Mouse (Mus musculus) natural killer cell, adult 2 months (primary cell): ENCODE results near the gene Tes3-ps.

Experiments
- DNase-seq, 2 experiments: peaks; one replicate each; pipeline ENCODE4 v3.0.0; 2022; ENCODE audit warnings: low spot score in 2 of 2

The Tes3-ps gene

DNA sequence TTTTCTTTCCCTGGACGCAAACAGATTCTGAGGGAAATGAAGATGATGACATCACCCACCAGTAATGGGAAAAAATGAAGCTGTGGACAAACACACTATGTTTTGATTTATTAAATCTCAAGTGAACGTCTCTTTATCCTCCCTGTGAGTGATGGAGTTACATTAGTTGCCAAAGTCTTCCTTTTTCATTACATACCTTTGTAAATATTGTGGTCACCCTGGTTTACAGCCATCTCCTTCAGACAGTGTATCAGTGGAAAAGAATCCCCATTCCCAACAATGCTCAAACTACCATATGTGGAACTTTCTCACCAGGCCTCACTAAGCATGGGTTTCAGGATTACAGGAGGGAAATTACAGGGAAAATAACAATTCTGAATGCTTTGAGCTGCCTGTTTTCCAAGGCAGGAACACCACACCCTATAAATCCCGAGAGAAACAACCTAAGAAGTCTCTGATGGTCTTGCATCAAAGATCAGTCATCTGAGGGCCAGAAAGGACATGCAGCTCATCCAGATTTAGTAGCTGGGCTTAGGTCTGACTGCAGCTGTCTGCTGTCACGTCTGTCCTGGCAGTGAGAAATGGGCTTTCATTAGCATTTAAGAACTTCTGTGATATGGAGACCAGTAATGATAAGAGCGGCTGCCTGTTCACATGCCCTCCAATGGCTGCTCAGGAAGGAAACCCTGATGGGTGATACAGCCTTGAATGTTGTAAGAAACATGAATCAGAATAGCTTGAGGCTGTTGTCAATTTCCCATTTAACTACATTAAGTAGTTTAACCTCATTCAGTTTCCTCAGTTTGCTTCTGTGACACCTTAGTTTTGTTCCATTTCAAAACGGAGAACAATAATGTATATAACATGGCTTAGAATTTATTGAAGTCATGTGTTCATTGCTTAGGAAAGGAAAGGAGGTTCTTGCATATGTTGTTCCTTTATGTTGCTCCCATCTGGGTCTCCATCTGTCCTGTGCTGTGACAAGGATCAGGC, at the start of gene Tes3-ps:
TSS of gene Tes3-ps (plus strand) at position 943 of the 993 bp plus-strand sequence.
- DNase-seq, result no peak

DNA sequence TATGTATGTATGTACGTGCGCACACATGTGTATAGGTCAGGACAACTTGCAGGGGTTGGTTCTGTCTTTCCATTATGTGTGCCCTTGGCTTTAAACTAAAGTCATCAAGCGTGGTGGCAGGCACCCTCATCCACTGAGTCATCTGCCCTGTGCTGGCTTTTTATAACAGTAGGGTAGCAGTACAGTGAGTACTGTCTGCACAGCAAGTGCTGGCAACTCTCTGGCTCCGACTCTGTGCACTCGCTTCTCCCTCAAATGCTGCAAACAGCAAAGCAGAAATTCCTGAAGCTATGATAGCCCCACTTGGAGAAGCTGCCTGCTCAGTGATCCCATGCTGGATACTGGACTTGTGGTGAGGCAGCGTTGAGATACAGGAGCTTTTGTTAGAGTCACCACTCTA, 48.7 kb upstream of the Tes3-ps start:
- no peak for DNase-seq

DNA sequence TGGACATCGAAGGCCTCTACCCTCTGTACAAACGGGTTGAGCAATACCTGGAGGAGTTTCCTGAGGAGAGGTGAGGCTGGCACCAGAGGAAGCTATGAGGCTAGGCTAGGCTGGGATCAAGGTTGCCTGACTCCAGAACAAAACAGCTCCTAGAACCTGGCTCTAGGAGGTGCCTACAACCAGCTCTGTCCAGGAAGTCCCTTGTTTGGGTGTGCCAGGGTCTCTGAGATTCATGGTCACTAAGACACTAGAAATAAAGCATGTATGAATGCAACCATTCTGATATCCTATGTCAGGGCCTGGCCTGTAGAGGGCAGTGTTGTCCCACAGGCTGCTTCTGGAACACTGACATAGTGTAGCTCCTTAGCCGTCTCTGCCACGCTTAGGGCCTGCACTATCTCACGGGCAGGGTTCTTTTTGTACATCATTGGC, 43.8 kb upstream of the Tes3-ps start:
- DNase-seq, result peak; percentile 28 to 58

DNA sequence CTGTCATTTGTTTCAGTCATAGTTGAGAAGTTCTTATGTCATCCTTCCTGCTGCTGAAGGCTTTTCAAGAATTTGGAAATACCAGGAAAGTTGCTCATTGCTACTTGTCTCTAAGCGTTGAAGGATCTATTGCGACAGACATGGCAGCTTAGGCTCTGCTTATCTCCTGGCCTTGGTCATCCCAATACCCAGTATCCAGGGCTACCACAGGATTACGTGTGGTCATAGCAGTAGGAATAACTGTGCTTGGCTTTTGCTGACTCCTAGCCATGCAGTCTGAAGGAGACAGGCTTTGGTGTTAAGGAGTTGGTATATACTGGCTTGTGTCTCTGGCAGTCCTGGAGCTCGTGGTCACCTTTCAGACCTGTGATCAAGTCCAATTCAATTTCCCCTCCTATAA, 32.8 kb upstream of the Tes3-ps start:
- DNase-seq, result no peak

DNA sequence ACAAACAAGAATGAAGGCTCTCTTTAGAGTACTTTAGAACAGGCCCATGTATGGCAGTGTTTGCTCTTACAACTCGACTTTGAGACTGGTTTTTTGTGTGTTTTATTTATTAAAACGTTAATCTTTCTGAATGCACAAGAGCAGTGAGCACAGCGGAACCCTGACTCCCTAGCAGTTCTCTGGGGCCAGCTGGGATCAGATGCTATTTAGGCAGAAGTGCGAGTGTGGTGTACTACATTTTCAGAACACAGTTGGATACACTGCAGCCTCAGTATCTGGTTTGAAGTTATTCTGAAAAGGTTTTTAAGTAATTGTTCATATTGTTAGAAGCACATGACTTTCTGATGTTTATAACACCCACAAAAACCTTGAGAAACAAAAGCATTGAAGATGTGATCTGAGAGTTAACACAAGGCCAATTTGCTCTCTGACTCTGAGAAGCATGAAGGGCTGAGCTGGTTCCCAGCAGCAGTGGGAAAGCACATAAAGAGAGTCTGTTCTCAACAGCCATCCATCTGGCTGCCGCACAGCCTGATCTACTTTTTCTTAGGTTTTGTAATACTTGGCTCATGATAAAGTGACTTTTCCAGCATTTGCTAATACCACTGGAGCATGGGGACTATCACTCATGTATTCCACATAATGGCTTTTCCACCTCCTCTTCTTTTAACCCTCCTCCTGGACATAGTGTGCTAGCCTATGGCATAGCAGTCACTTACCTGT, 32.3 kb upstream of the Tes3-ps start:
- no peak for DNase-seq

DNA sequence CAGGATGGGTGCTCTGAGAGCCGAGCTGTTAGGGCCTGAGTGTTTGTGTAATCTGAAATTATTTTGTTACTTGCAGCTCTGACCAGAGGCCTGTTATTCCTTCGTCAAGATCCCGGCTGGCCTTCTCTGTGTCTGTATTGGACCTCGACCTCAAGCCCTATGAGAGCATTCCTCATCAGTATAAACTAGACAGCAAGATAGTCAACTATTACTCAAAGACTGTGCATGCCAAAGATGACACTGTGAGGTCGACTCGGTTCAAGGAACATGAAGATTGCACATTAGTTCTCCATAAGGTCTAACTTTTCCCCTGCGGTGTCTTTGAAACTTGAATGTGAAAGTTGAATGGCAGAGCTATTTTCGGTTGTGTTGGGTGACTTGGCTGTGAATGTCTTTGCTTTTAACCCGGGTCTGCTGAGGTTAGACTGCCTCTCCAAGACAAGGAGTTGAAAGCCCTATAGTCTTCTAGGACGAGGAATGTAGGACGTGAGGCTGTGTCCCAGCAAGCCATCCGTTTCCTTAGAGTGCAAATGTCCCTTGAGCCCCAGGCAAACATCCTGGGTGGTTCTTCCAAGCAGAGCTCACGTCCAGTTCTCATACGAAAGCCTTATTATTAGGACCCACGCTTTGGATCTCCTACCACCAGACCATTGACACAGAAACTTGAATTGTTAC, 31.5 kb upstream of the Tes3-ps start:
- no peak for DNase-seq

DNA sequence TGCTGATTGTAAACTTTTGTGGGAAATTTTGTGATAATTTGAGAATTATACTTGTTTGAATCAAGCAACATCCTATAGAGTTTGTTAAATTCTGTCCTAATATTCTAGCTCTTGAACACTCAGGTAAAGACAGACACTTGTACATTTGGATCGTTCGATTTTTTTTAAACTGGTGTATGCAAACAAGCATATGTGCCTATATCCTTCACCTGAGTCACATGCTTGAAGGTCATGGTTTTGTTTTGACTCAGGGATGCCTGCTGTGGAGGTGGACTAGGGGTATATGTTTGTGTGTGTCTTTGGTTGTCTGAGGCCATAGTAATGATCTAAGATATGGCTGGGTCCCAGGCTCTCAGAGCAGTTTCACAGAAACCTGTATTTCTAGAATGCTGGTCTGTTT, 30.2 kb upstream of the Tes3-ps start:
- no peak for DNase-seq

DNA sequence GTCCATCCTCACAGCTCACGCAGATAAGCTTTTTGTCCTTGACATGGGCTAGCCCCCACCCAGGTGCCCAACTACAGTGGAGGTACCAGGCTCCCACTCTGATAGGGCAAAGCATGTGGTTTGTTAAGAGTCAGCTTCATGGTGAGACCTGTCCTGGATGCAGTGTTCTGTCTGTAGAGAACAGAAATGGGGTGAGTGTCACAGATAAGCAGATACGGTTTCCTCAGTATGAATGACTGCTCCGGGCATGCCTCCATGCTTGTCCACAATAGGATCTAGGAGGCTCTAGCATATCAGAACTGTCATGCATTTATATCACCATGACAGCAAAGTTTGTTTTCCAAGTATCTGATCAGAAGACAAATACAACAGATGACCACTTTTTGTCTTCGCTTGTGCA, 27.2 kb upstream of the Tes3-ps start:
- no peak for DNase-seq

DNA sequence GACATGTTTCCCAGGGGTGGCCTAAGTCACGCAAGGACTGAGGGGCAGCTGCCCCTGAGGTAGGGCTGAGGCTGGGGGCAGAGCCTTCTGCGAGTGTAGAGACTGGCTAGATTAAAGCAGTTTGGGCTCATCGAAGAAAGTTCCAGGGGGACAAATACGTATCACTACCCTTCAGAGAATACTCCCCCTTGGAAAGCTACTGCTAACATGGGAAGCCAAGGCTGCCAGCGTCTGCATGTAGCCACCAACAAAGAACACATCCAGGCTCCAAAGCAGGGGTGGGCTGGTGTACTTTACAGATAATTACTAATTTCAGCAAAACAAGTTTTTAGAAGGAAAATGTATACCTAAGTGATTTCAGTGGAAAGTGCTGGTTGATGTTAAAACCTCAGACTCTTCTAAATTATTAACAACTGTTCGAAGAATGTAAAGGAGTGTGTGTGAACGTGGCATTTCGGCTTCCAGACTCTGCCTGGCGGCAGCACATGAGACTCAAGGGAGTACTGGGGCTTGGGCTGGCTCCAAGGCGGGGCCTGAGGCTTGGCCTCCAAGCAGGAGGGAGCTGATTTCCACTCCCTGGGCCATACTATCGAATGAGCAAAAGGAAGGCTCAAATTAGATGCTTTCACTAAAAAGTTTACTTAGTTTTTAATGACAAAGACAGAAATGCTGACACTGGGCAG, 26.6 kb upstream of the Tes3-ps start:
- DNase-seq, result no peak

DNA sequence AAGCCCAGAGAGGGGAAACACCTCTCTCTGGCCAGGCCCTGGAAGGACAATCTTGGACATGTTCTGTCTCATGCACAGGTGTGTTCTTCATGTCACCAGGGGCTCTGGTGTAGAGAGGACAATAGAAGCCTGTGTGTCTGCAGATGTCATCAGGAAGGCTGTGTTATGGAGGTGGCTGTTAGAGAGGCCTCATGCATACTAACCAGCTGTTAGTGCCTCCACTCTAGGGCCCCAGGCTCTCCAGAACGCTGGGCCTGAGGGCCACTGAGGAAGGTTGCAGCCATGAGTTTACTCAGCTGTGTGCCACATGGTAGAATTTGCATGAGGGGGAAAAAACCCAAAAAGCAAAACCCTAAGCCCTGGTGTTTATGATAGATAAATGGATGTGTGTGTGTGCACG, 25.5 kb upstream of the Tes3-ps start:
- DNase-seq, result no peak

DNA sequence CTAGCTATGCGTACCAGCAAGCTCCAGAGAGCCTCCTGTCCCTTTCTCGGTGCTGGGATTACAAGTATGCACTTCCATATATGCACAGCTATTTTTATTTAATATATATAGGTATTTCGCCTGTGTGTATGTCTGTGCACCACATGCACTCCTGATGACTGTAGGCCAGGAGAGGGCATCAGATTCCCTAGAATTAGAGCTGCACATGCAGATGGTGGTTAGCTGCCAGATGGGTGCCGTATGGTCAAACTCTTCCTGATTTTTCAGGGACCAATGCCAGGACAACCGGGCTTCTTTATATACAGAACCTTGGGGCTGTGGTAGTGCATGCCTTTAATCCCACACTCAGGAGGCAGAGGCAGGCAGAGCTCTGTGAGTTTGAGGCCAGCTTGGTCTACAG, 24.1 kb upstream of the Tes3-ps start:
- DNase-seq, result no peak

DNA sequence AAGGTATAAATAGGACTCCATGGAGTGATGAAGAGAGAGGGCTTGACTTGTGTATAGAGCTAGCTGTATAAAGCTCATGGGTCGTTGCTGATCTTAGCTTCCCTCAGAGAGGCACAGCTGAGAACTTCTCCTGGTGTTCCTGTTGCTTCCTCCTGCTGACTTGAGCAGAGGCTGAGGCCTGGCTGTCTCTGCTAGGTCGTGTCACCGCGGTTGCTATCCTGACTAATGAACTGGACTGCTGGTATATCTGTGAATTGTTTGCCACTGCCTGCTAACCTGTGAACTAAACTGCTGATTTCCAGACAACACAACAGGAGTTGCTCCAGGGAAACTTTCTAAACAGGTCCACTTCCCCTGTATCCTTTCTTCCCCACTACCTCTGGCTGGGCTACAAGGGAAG, 22.8 kb upstream of the Tes3-ps start:
- DNase-seq, result no peak

DNA sequence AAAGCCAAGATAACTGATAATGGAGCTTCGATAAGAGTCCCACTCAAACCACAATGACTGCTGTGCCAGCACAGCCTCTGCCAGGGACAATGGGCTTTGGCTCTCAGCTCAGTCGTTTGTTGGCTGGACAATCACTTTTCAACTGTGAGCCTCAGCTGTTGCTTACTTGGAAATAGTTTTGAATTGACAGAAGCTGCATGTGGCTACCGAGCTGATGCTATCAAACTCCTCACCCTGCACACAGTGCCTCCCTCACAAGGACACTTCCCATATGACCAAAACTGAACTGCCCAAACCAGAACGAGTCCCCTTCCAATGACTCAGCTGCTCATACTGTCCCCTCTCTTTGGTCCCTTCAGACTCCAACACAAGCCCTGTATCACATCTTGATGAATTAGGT, 22.3 kb upstream of the Tes3-ps start:
- DNase-seq, result no peak

DNA sequence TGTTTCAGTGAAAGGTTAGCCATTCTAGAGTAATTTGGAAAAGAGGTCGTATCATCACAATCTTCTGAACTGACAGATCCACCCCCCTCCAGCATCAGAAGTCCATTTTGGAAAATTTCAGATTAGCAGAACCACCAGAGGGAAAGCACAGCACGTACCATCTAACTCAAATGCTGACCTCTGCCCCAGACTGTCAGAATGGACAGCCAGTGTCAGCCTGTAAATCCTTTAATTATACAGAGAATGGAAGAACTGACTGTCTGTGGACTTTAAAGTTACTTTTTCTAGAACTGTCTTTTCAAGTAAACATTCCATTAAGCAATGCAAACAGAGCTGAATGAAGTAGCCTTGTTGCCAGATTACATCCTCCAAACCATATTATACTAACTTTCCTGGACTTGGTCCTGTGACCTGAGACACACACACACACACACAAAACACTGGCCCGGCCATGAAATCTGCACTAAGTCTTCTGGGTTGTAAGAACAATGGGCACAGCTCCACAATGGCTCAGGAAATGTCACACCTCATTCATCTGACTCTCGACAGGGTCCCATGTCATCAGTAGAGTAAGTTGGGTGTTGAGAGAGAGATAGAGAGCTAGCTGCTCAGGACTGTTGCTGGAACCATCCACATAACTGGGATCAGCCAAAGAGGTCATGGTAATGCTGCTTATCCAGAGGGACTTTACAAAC, 21.0 kb upstream of the Tes3-ps start:
- DNase-seq, result no peak

DNA sequence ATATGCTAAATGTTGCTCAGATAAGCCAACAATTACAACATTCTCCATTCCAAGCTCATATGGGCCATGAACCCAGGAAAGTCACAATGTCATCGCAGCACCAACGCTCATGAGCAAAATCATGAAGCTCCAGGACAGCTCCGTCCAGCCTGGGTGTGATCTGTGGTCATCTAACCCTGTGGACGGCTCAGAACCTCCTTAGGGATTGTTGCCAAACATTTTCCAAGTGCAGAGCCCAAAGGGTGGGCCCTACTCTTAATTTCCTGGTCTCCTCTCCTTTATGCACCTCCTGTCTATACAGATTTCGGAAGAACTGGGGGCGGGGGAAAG, 20.5 kb upstream of the Tes3-ps start:
- DNase-seq, result no peak

DNA sequence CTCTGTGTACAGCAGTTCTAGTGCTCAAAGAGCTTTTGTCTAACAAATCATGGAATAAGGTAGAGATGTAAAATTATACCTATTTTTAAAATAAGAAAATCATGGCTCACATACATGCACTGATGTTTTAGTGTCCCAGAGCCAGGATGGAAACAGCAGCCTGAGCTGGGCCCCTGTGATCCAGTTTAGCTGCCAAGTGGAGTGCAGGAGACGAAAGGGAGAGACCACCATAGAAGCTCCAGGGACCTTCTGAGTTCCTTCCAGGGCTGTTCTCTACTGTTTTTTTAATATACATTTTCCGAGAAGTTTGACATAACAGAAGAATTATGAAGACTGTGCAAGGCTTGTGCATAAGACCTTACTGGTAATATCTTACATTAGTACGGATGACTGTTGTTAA, 15.2 kb upstream of the Tes3-ps start:
- no peak for DNase-seq

DNA sequence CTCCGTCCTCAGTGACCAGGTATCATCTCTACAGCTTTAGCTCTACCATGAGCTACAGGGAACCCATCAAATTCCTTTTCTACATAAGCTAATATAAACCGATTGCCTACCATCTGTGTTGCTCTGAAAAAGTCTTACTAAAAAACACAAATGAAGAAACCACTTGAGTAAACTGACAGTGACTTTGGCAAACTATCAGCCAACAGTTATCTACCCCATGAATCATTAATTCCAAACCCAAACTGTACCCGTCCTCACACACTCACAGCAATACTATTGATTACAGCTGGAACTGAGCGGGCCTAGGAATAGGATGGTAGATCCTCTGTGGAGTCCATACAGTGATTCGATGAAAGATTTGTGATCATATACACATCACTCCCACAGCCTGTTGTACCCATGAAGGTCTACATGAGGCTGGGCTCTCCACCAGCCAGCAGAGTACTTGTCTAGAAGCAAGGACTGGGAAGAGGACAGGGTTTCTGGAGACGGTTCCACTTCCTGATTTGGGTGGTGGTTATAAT, 14.2 kb upstream of the Tes3-ps start:
- DNase-seq, result no peak

DNA sequence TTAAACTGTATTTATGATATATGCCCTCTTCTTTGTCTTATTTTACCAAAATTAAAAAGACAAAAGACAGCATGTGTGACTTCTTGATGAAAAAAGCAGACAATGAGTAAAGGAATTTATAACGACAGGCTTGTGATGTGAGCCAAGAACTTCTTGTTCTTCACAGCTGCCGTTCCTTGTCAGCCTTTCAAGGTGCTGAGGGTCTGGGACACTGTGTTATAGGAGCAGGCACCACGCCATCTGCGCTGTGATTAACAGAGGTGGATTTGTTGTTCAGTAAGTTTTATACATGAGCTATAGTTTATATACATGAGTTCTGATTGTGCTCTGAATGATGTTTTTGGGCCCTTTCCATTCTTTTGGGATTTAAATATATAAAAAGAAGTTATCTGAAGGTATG, 13.7 kb upstream of the Tes3-ps start:
- no peak for DNase-seq

DNA sequence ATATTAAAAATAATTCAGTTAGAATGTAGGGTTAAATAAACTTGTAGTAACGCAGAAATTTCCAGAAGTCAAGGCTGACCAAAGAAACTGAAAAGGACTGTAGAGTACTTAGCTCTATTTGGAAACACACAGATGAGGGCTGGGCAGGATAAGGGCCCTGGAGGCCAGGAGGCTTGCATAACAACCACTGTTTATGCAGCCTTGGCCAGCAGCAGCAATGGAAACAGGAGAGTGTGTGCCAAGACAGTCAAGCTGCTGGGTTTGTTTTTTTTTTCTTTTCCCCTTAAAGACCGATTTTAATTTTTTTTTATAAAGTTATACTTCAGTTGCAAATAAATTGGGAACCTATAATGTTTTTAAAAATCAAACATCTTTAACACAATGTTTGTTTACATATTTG, 13.1 kb upstream of the Tes3-ps start:
- no peak for DNase-seq

DNA sequence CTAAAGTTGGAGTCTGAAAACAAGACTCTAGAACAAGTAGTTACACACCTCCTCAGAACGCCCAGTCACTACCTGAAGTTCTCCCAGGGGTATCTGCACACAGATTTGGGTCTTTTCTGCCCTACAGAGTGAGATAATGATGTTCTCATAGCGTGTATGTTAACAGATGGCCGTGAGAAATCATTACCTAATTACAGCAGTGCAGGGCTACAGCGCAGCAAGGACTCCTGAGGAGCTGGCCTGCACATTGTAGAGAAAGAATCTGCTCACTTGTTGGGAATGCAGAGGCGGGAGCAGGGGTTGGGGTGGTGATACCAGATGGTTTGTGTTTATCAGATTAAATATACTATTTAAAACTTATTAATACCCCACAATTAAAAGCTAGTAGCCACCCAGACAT, 12.6 kb upstream of the Tes3-ps start:
- DNase-seq, result no peak

DNA sequence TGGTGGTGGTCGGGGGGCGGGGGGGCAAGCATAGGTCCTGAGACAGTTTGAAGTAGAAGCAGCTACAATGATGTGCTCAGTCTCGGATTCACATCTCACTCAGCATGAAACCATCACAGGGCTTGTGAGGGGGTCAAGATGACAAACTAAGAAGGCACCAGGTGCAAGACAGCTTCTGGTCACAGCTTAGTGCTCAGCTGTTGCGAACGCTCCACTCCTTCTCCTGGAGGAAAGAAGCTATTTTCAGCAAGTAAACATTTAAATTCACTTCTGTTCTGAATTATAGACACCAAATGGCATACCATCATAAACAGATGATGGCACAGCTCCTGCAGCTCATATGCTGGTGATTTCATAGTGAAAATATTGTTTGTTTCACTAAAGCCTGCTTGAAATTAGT, 7.7 kb upstream of the Tes3-ps start:
- DNase-seq, result no peak
